Mouse (Mus musculus): ENCODE results near the gene Atg10. TPM values are rescaled to one million over a fixed set of nuclear protein-coding genes. Genes with fewer than 3 reads are reported as not detected.
"Not testable (repeated sequence)": the region's sequence is repeated elsewhere in the genome, so short reads cannot be mapped to it uniquely, and the experiment has no call there.

Gene Atg10
- 17.2 and 18.8 TPM in 2 replicates for polyA plus RNA-seq (2014; fragmentation: Nextera tagmentation; extraction: Ambion mirVana)

GRCm38 (mm10) chr13:91223587-91224437 lies at the start of gene Atg10:
Gene Atg10 (minus strand): TSS chr13:91223968.
- Histone ChIP-seq H3K4me1 (ENCODE audit: control insufficient read depth, insufficient read depth, low read length) (peaks cover 7% of the 10 kb centered on the region; the same call in 1 of the 2 replicates), H3K4me3 (ENCODE audit: low read depth, low read length) (peak within 1 kb of the TSS; percentile 53), H3K27me3 (ENCODE audit: control insufficient read depth, insufficient read depth, low read length) (no peaks in the 10 kb centered on the region), H3K9ac (replicated peaks; ENCODE audit: low read depth, low read length) (peak within 1 kb of the TSS; percentile 68), H3K9me3 (ENCODE audit: control insufficient read depth, low read length) (no peaks in the 10 kb centered on the region), H3K36me3 (ENCODE audit: control insufficient read depth, insufficient read depth, low read length) (no peaks in the 10 kb centered on the region), H3K4me2 (ENCODE audit: low read depth, low read length) (peak within 1 kb of the TSS; percentile 46), H3K27ac (ENCODE audit: low read depth, low read length) (peak within 1 kb of the TSS; percentile 91)
- under 1% methylated on average over 53 of the region's 55 CpGs for WGBS
- peak; percentile 98 for ATAC-seq (ENCODE audit: low read depth)

- Histone ChIP-seq H3K4me3 (ENCODE audit: low read depth, low read length) (no peak overlapping the region), H3K27me3 (ENCODE audit: control insufficient read depth, insufficient read depth, low read length) (no peaks in the 10 kb centered on the region), H3K36me3 (ENCODE audit: control insufficient read depth, insufficient read depth, low read length) (no peaks in the 10 kb centered on the region), H3K4me1 (ENCODE audit: control insufficient read depth, insufficient read depth, low read length) (no peaks in the 10 kb centered on the region), H3K9ac (replicated peaks; ENCODE audit: low read depth, low read length) (no peak overlapping the region), H3K27ac (ENCODE audit: low read depth, low read length) (no peak overlapping the region), H3K9me3 (ENCODE audit: control insufficient read depth, low read length) (no peaks in the 10 kb centered on the region), H3K4me2 (ENCODE audit: low read depth, low read length) (no peak overlapping the region)
- ATAC-seq (ENCODE audit: low read depth) = no peak
- 94% methylated on average over 3 of the region's 3 CpGs for WGBS
Measured at GRCm38 (mm10) chr13:91252406-91252805, 28.6 kb upstream of the Atg10 start.

- no peaks in the 10 kb centered on the region for H3K4me1 ChIP-seq (ENCODE audit: control insufficient read depth, insufficient read depth, low read length)
- no peak overlapping the region for H3K27ac ChIP-seq (ENCODE audit: low read depth, low read length)
- no peak overlapping the region for H3K4me2 ChIP-seq (ENCODE audit: low read depth, low read length)
- H3K9ac ChIP-seq (replicated peaks; ENCODE audit: low read depth, low read length) = no peak overlapping the region
- no peak overlapping the region for H3K4me3 ChIP-seq (ENCODE audit: low read depth, low read length)
- 0 out of 2 replicates have a peak, but pooled peaks have one; percentile 9 for ATAC-seq (ENCODE audit: low read depth)
- no peaks in the 10 kb centered on the region for H3K27me3 ChIP-seq (ENCODE audit: control insufficient read depth, insufficient read depth, low read length)
- no peaks in the 10 kb centered on the region for H3K9me3 ChIP-seq (ENCODE audit: control insufficient read depth, low read length)
- WGBS = 25% methylated on average over 1 of the region's 1 CpGs
- H3K36me3 ChIP-seq (ENCODE audit: control insufficient read depth, insufficient read depth, low read length) = no peaks in the 10 kb centered on the region
Measured at GRCm38 (mm10) chr13:91251636-91252035, 27.9 kb upstream of the Atg10 start.

- not testable (repeated sequence) for H3K27ac ChIP-seq (ENCODE audit: low read depth, low read length); H3K9ac ChIP-seq (replicated peaks; ENCODE audit: low read depth, low read length); H3K4me2 ChIP-seq (ENCODE audit: low read depth, low read length); H3K4me3 ChIP-seq (ENCODE audit: low read depth, low read length); H3K9me3 ChIP-seq (ENCODE audit: control insufficient read depth, low read length); H3K36me3 ChIP-seq (ENCODE audit: control insufficient read depth, insufficient read depth, low read length); H3K27me3 ChIP-seq (ENCODE audit: control insufficient read depth, insufficient read depth, low read length); H3K4me1 ChIP-seq (ENCODE audit: control insufficient read depth, insufficient read depth, low read length); ATAC-seq (ENCODE audit: low read depth)
- 94% methylated on average over 2 of the region's 2 CpGs for WGBS
Measured at GRCm38 (mm10) chr13:91250050-91250449, 26.3 kb upstream of the Atg10 start.

GRCm38 (mm10) chr13:91246472-91246871 lies 22.7 kb upstream of the Atg10 start:
- WGBS = 66% methylated on average over 2 of the region's 2 CpGs
- no peaks in the 10 kb centered on the region for H3K36me3 ChIP-seq (ENCODE audit: control insufficient read depth, insufficient read depth, low read length)
- H3K27me3 ChIP-seq (ENCODE audit: control insufficient read depth, insufficient read depth, low read length) = no peaks in the 10 kb centered on the region
- no peak overlapping the region for H3K9ac ChIP-seq (replicated peaks; ENCODE audit: low read depth, low read length)
- H3K4me2 ChIP-seq (ENCODE audit: low read depth, low read length) = no peak overlapping the region
- ATAC-seq (ENCODE audit: low read depth) = no peak
- no peak overlapping the region for H3K4me3 ChIP-seq (ENCODE audit: low read depth, low read length)
- no peaks in the 10 kb centered on the region for H3K9me3 ChIP-seq (ENCODE audit: control insufficient read depth, low read length)
- H3K27ac ChIP-seq (ENCODE audit: low read depth, low read length) = no peak overlapping the region
- no peaks in the 10 kb centered on the region for H3K4me1 ChIP-seq (ENCODE audit: control insufficient read depth, insufficient read depth, low read length)

GRCm38 (mm10) chr13:91237976-91238375 lies 14.2 kb upstream of the Atg10 start:
- no peak overlapping the region for H3K4me2 ChIP-seq (ENCODE audit: low read depth, low read length)
- H3K9me3 ChIP-seq (ENCODE audit: control insufficient read depth, low read length) = no peaks in the 10 kb centered on the region
- no peak overlapping the region for H3K4me3 ChIP-seq (ENCODE audit: low read depth, low read length)
- no peak for ATAC-seq (ENCODE audit: low read depth)
- H3K27me3 ChIP-seq (ENCODE audit: control insufficient read depth, insufficient read depth, low read length) = no peaks in the 10 kb centered on the region
- no peak overlapping the region for H3K9ac ChIP-seq (replicated peaks; ENCODE audit: low read depth, low read length)
- H3K36me3 ChIP-seq (ENCODE audit: control insufficient read depth, insufficient read depth, low read length) = no peaks in the 10 kb centered on the region
- no peak overlapping the region for H3K27ac ChIP-seq (ENCODE audit: low read depth, low read length)
- WGBS = 86% methylated on average over 3 of the region's 3 CpGs
- no peaks in the 10 kb centered on the region for H3K4me1 ChIP-seq (ENCODE audit: control insufficient read depth, insufficient read depth, low read length)

GRCm38 (mm10) chr13:91236884-91237283 lies 13.1 kb upstream of the Atg10 start:
- no peak for ATAC-seq (ENCODE audit: low read depth)
- H3K9ac ChIP-seq (replicated peaks; ENCODE audit: low read depth, low read length) = no peak overlapping the region
- 89% methylated on average over 2 of the region's 2 CpGs for WGBS

GRCm38 (mm10) chr13:91224438-91224814 lies 658 bp upstream of the Atg10 start:
- no peak overlapping the region; the same call in 1 of the 2 replicates for H3K9ac ChIP-seq (replicated peaks; ENCODE audit: low read depth, low read length)
- peak overlapping the region; percentile 53 for H3K4me3 ChIP-seq (ENCODE audit: low read depth, low read length)
- WGBS = 70% methylated on average over 2 of the region's 2 CpGs
- H3K9me3 ChIP-seq (ENCODE audit: control insufficient read depth, low read length) = no peaks in the 10 kb centered on the region
- peaks cover 7% of the 10 kb centered on the region; the same call in 1 of the 2 replicates for H3K4me1 ChIP-seq (ENCODE audit: control insufficient read depth, insufficient read depth, low read length)
- H3K27me3 ChIP-seq (ENCODE audit: control insufficient read depth, insufficient read depth, low read length) = no peaks in the 10 kb centered on the region
- H3K27ac ChIP-seq (ENCODE audit: low read depth, low read length) = peak overlapping the region; percentile 91
- peak; percentile 8 for ATAC-seq (ENCODE audit: low read depth)
- peak overlapping the region; percentile 46 for H3K4me2 ChIP-seq (ENCODE audit: low read depth, low read length)
- no peaks in the 10 kb centered on the region for H3K36me3 ChIP-seq (ENCODE audit: control insufficient read depth, insufficient read depth, low read length)

More at GRCm38 (mm10) chr13:91236884-91237283, 13.1 kb upstream of the Atg10 start:
- Histone ChIP-seq H3K27me3 (ENCODE audit: control insufficient read depth, insufficient read depth, low read length) (no peaks in the 10 kb centered on the region), H3K36me3 (ENCODE audit: control insufficient read depth, insufficient read depth, low read length) (no peaks in the 10 kb centered on the region), H3K27ac (ENCODE audit: low read depth, low read length) (no peak overlapping the region), H3K4me1 (ENCODE audit: control insufficient read depth, insufficient read depth, low read length) (no peaks in the 10 kb centered on the region), H3K9me3 (ENCODE audit: control insufficient read depth, low read length) (no peaks in the 10 kb centered on the region), H3K4me3 (ENCODE audit: low read depth, low read length) (no peak overlapping the region), H3K4me2 (ENCODE audit: low read depth, low read length) (no peak overlapping the region)

GRCm38 (mm10) chr13:91223063-91223462 lies 705 bp downstream of the Atg10 start:
- ATAC-seq (ENCODE audit: low read depth) = no peak
- Histone ChIP-seq H3K27ac (ENCODE audit: low read depth, low read length) (peak overlapping the region; percentile 91), H3K4me2 (ENCODE audit: low read depth, low read length) (peak overlapping the region; percentile 46), H3K9me3 (ENCODE audit: control insufficient read depth, low read length) (no peaks in the 10 kb centered on the region), H3K4me1 (ENCODE audit: control insufficient read depth, insufficient read depth, low read length) (peaks cover 7% of the 10 kb centered on the region; the same call in 1 of the 2 replicates), H3K36me3 (ENCODE audit: control insufficient read depth, insufficient read depth, low read length) (no peaks in the 10 kb centered on the region), H3K4me3 (ENCODE audit: low read depth, low read length) (peak overlapping the region; percentile 53), H3K27me3 (ENCODE audit: control insufficient read depth, insufficient read depth, low read length) (no peaks in the 10 kb centered on the region), H3K9ac (replicated peaks; ENCODE audit: low read depth, low read length) (peak overlapping the region; percentile 68; the same call in 1 of the 2 replicates)
- WGBS = 19% methylated on average over 1 of the region's 1 CpGs

All from neural tube, embryonic 14.5 days (tissue).